Mouse (Mus musculus) intestine, embryonic 14.5 days (tissue): ENCODE data around the gene Acaca. TPM values are rescaled to one million over a fixed set of nuclear protein-coding genes. Genes with fewer than 3 reads are reported as not detected.

ENCODE experiments used
- ATAC-seq: fragments of 200-750 bp; cut with Nextera tagmentation; replicated peaks from 2 replicates; pipeline ENCODE4 v1.8.0; 2017; ENCODE audit warnings: low read depth, moderate number of reproducible peaks, moderate TSS enrichment, moderate library complexity; ENCODE audit not compliant: low FRiP score, low TSS enrichment
- DNase-seq: peaks from one replicate; pipeline ENCODE4 v3.0.0-alpha.2; 2018; ENCODE audit warnings: low spot score
- H3K27ac ChIP-seq: fragments of 300-500 bp; sonication (generic); 2 replicates; pipeline ENCODE4 v1.5.1; 2014; ENCODE audit warnings: low read depth, mild to moderate bottlenecking, control low read depth
- H3K27me3 ChIP-seq: fragments of 300-500 bp; sonication (generic); replicated peaks from 2 replicates; pipeline ENCODE4 v1.6.1; 2014; ENCODE audit warnings: low read length, control low read depth; ENCODE audit not compliant: control insufficient read depth, insufficient read depth
- H3K36me3 ChIP-seq: fragments of 300-500 bp; sonication (generic); 2 replicates; pipeline ENCODE4 v1.6.1; 2014; ENCODE audit warnings: low read length, control low read depth; ENCODE audit not compliant: control insufficient read depth, insufficient read depth
- H3K4me1 ChIP-seq: fragments of 300-500 bp; sonication (generic); replicated peaks from 2 replicates; pipeline ENCODE4 v1.6.1; 2014; ENCODE audit warnings: low read length, control low read depth, mixed read lengths; ENCODE audit not compliant: control insufficient read depth, insufficient read depth
- H3K4me2 ChIP-seq: fragments of 300-500 bp; sonication (generic); 2 replicates; pipeline ENCODE4 v1.6.1; 2014; ENCODE audit warnings: low read length
- H3K4me3 ChIP-seq: fragments of 300-500 bp; sonication (generic); 2 replicates; pipeline ENCODE4 v1.5.1; 2014; ENCODE audit warnings: low read depth, low read length, control low read depth, mixed read lengths
- H3K9ac ChIP-seq: fragments of 300-500 bp; sonication (generic); 2 replicates; pipeline ENCODE4 v1.6.1; 2014; ENCODE audit warnings: mild to moderate bottlenecking, low read length
- H3K9me3 ChIP-seq: fragments of 300-500 bp; sonication (generic); 2 replicates; pipeline ENCODE4 v1.6.1; 2016; ENCODE audit warnings: low read length, control low read depth; ENCODE audit not compliant: control insufficient read depth
- WGBS: fragments of 180-500 bp; shearing (Covaris S2); extraction: QIAGEN DNeasy Blood & Tissue Kit; methylation state at CpG from one replicate; pipeline ENCODE4 v1.1.7; 2014; 5-methylcytosine and 5-hydroxymethylcytosine counted together
- polyA plus RNA-seq: library from polyadenylated mRNA; unstranded; fragments of >200 nt; fragmentation: Nextera tagmentation; extraction: Ambion mirVana; gene quantifications from 2 replicates; pipeline ENCODE4 v1.2.1, GENCODE M21; 2014

Acaca gene
- polyA plus RNA-seq, 1 experiment from 2014 or later, result 23.6 TPM

- DNase-seq, result no peak
- H3K4me2 ChIP-seq, result no peak overlapping the region
- H3K27ac ChIP-seq, result no peak overlapping the region
- 39% methylated on average over 4 of the region's 4 CpGs for WGBS
- H3K27me3 ChIP-seq, result no peaks in the 10 kb centered on the region
- H3K36me3 ChIP-seq, result no peaks in the 10 kb centered on the region
- H3K9ac ChIP-seq, result no peak overlapping the region
- H3K9me3 ChIP-seq, result no peaks in the 10 kb centered on the region
- H3K4me1 ChIP-seq, result no peaks in the 10 kb centered on the region
- 0 out of 2 replicates have a peak, but pooled peaks have one; percentile 58 for ATAC-seq
- no peak overlapping the region for H3K4me3 ChIP-seq
These were observed 35.1 kb downstream of the Acaca start for GRCm38 (mm10) chr11:84164561-84164960.

- no peaks in the 10 kb centered on the region for H3K27me3 ChIP-seq
- H3K4me3 ChIP-seq, result no peak within 1 kb of the TSS
- H3K9me3 ChIP-seq, result no peaks in the 10 kb centered on the region
- no peaks in the 10 kb centered on the region for H3K36me3 ChIP-seq
- 74% methylated on average over 5 of the region's 5 CpGs for WGBS
- H3K27ac ChIP-seq, result no peak within 1 kb of the TSS
- H3K9ac ChIP-seq, result no peak within 1 kb of the TSS
- H3K4me1 ChIP-seq, result no peaks in the 10 kb centered on the region
- ATAC-seq, result no peak
- no peak within 1 kb of the TSS for H3K4me2 ChIP-seq
- no peak for DNase-seq
These were observed 37.6 kb downstream of the Acaca start, which contains the start of gene Gm11437 for GRCm38 (mm10) chr11:84167046-84167526. Gm11437 (minus strand) TSS chr11:84167476.

GRCm38 (mm10) chr11:84168701-84169288 lies 39.3 kb downstream of the Acaca start:
- H3K9ac ChIP-seq, result no peak overlapping the region
- ATAC-seq (no peak), DNase-seq (no peak)
- no peak overlapping the region for H3K4me2 ChIP-seq
- no peak overlapping the region for H3K27ac ChIP-seq
- no peaks in the 10 kb centered on the region for H3K27me3 ChIP-seq
- H3K36me3 ChIP-seq, result no peaks in the 10 kb centered on the region
- no peak overlapping the region for H3K4me3 ChIP-seq
- no peaks in the 10 kb centered on the region for H3K4me1 ChIP-seq
- H3K9me3 ChIP-seq, result no peaks in the 10 kb centered on the region
- 25% methylated on average over 7 of the region's 7 CpGs for WGBS

- no peak overlapping the region for H3K9ac ChIP-seq
- no peak overlapping the region for H3K4me2 ChIP-seq
- H3K9me3 ChIP-seq, result no peaks in the 10 kb centered on the region
- ATAC-seq (0 out of 2 replicates have a peak, but pooled peaks have one; percentile 36), DNase-seq (no peak)
- H3K4me1 ChIP-seq, result no peaks in the 10 kb centered on the region
- H3K27ac ChIP-seq, result no peak overlapping the region
- 64% methylated on average over 11 of the region's 11 CpGs for WGBS
- no peaks in the 10 kb centered on the region for H3K36me3 ChIP-seq
- no peak overlapping the region for H3K4me3 ChIP-seq
- H3K27me3 ChIP-seq, result no peaks in the 10 kb centered on the region
These were observed 43.3 kb downstream of the Acaca start for GRCm38 (mm10) chr11:84172539-84173435.

- Histone ChIP-seq H3K9ac (0 out of 2 replicates have a peak overlapping the region, but pooled peaks have one; percentile 71), H3K36me3 (no peaks in the 10 kb centered on the region), H3K4me2 (peak overlapping the region; percentile 82), H3K4me1 (peaks cover 7% of the 10 kb centered on the region; the same call in 1 of the 2 replicates), H3K9me3 (no peaks in the 10 kb centered on the region), H3K27ac (peak overlapping the region; percentile 85; the same call in 1 of the 2 replicates), H3K4me3 (peak overlapping the region; percentile 83; the same call in 1 of the 2 replicates), H3K27me3 (no peaks in the 10 kb centered on the region)
- no peak for DNase-seq
- no peak for ATAC-seq
- WGBS, result 36% methylated on average over 4 of the region's 4 CpGs
These were observed 49.1 kb downstream of the Acaca start for GRCm38 (mm10) chr11:84178571-84178970.

GRCm38 (mm10) chr11:84179226-84179953 lies 49.9 kb downstream of the Acaca start:
- no peaks in the 10 kb centered on the region for H3K27me3 ChIP-seq
- WGBS, result under 1% methylated on average over 34 of the region's 85 CpGs
- peak; percentile 94 for DNase-seq
- peaks cover 7% of the 10 kb centered on the region; the same call in 1 of the 2 replicates for H3K4me1 ChIP-seq
- peak overlapping the region; percentile 85 for H3K27ac ChIP-seq
- H3K4me3 ChIP-seq, result peak overlapping the region; percentile 83
- H3K9me3 ChIP-seq, result no peaks in the 10 kb centered on the region
- H3K9ac ChIP-seq, result peak overlapping the region; percentile 71
- ATAC-seq, result peak; percentile 98
- peak overlapping the region; percentile 82 for H3K4me2 ChIP-seq
- H3K36me3 ChIP-seq, result no peaks in the 10 kb centered on the region

GRCm38 (mm10) chr11:84179954-84180598 lies 50.6 kb downstream of the Acaca start:
- WGBS, result under 1% methylated on average over 40 of the region's 44 CpGs
- Histone ChIP-seq H3K4me3 (peak overlapping the region; percentile 83), H3K36me3 (no peaks in the 10 kb centered on the region), H3K9ac (peak overlapping the region; percentile 71), H3K4me2 (peak overlapping the region; percentile 82), H3K27ac (peak overlapping the region; percentile 85), H3K4me1 (peaks cover 7% of the 10 kb centered on the region; the same call in 1 of the 2 replicates), H3K9me3 (no peaks in the 10 kb centered on the region), H3K27me3 (no peaks in the 10 kb centered on the region)
- ATAC-seq, result peak; percentile 59
- DNase-seq, result peak; percentile 91

GRCm38 (mm10) chr11:84181286-84181685 lies 51.8 kb downstream of the Acaca start:
- Histone ChIP-seq H3K4me3 (peak overlapping the region; percentile 83), H3K27ac (no peak overlapping the region), H3K4me1 (peaks cover 7% of the 10 kb centered on the region; the same call in 1 of the 2 replicates), H3K9me3 (no peaks in the 10 kb centered on the region), H3K36me3 (no peaks in the 10 kb centered on the region), H3K4me2 (peak overlapping the region; percentile 82), H3K9ac (peak overlapping the region; percentile 71; the same call in 1 of the 2 replicates), H3K27me3 (no peaks in the 10 kb centered on the region)
- WGBS, result 74% methylated on average over 2 of the region's 2 CpGs
- no peak for DNase-seq
- ATAC-seq, result no peak
